Mouse (Mus musculus) layer of hippocampus, adult 8-10 months (tissue): ENCODE results near the gene Gbf1. TPM values are rescaled to one million over a fixed set of nuclear protein-coding genes. Genes with fewer than 3 reads are reported as not detected.

Experiments
- DNase-seq, 2 experiments: peaks; one replicate each; pipeline ENCODE4 v3.0.0; 2022; ENCODE audit warnings: low spot score in 2 of 2
- total RNA-seq, 4 experiments: library from RNA; stranded (reverse); gene quantifications; 2 replicates each; pipeline ENCODE4 v1.2.4; 2022

Gene Gbf1
- total RNA-seq, 4 experiments from 2014 or later, result 82.5 to 103 (median 87.7) TPM

- no peak for DNase-seq
Observed at GRCm38 (mm10) chr19:46314872-46315742, 162.8 kb downstream of the Gbf1 start.

GRCm38 (mm10) chr19:46315752-46316610, 163.7 kb downstream of the Gbf1 start:
- peak; percentile 18 to 32 for DNase-seq

DNA sequence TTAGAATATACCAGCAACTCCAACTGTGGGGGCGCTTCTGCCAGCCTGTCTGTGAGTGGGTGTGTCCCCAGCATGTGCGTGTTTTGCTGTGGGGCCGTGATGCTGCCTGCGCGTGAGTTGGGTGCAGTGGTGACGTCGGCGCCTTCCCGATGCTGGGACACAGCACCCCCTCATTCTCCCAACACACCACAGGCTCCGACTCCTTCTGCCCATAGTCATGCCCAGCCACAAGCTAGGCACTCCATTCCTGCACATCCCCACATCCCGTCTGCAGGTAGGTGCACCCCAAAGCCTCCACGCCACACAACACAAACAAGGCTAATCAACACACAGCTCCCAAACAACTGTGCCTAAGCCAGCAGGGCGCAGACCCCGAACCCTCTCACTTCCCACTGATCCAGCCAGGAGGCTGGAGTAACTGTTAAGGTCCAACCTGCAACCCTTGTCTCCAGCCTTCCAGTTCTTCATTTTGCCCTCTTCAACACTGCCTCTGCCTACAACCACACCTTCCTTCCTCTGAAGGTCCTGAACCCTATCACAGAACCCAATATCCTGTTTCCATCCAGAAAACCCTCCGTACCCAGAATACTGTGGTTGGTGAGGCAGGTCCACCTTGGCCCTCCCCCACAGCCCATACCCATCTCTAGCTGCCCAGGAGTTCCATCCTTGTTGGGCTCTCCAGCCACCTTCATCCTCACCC, 164.7 kb downstream of the Gbf1 start:
- DNase-seq, result peak; percentile 84 to 85

DNA sequence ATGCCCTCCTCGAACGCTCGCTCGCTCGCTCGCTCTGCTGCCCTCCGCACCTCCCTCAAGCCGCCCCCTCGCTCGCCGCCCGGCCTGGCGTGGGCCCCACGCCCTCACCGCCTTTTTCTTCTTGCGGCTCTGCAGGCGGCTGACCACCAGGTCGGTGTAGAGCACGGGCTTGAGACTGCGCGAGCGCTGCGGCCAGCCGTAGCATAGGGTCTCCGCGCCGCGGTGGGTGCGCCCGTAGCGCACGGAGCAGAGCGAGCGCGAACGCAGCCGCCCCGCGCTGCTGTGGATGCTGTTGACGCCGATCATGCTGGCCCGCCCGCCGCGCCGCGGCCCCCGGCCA, 165.2 kb downstream of the Gbf1 start:
- DNase-seq, result peak in 1 of 2 experiments; percentile 15

GRCm38 (mm10) chr19:46318031-46318471, 165.7 kb downstream of the Gbf1 start:
- peak; percentile 50 to 52 for DNase-seq

- peak; percentile 91 for DNase-seq
Observed at GRCm38 (mm10) chr19:46318586-46319378, 166.5 kb downstream of the Gbf1 start.

GRCm38 (mm10) chr19:46320076-46320785, 167.9 kb downstream of the Gbf1 start:
- DNase-seq, result peak in 1 of 2 experiments; percentile 16

DNA sequence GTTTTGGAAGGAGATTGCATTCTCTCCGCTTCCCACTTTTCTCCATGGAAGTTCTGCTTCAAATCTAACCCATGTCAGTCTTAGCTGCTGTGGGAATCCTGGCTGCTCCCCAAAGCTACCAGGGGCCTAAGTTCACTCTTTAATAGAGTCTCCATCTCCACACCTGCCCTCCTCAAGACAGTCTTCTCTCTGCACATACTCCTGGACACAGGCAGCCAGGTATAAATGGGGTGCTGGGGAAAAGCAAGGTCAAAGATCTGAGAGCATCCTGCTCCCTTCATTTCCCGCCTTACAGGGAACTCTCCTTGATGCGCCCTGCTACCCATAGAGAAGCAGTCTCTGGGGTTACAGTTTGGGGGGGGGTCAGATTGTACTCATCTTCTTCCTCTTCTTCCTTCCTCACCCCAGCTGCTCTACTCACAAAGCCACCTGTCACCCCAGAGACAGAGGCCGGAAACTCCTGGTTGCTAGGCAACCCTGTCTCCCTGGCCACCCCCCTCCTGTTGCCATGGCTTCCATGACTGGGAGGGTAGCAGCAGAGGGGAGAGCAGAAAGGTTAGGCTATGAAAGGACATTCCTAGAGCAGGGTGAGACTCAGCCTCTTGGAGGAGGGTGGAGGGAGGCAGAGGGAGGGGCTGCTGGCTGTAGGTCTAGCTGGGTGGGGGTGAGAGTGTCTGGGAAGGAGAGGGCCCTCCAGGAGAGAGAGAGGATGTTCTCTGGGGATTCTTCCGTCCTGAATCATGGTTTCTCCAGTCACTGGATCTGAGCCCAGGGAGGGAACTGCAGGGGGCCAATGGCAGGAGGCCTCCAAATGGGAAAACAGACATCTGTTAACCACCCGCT, 169.0 kb downstream of the Gbf1 start:
- peak in 1 of 2 experiments; percentile 54 for DNase-seq

DNA sequence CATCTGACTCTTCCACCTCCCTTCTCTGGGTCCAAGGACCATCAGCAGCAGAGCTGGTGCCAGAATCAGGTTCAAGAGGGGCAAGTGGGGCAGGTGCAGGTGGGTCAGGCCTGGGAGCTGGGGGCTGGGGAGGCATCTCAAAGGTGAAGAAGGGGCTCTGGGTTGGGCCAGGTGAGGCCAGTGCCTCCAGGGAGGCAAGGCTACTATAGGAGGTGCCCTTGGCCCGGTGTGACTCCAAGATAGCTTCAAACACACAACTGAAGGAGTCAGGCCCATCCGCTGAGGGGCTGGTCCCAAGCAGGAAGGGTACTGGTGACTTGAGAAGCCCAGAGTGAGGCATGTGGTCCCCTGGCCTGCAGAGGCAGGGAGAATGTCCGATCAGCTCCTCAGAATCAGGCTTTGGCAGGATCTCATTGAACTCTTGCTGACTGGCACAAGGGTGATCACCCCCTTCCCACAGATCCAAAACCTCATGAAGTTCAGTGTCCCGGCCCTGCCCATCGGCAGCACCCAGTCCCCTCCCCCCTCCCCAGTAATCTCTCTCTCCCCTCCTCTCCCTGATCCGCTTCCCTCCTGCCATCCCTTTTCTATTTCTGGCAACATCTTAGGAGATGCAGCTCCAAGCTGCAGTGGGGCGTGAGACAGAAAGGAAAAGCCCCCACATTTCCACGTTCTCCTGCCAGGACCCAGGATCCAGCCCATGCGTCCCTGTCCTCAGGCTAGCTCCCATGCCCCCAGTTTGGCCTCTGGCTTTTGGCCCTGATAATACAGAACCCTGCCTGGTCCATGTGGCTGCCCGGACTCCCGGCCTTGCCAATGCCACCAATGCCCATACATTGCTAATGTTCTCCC, 170.1 kb downstream of the Gbf1 start:
- no peak for DNase-seq

- no peak for DNase-seq
Observed at GRCm38 (mm10) chr19:46322996-46323572, 170.8 kb downstream of the Gbf1 start.

GRCm38 (mm10) chr19:46323716-46324115, 171.4 kb downstream of the Gbf1 start:
- no peak for DNase-seq

DNA sequence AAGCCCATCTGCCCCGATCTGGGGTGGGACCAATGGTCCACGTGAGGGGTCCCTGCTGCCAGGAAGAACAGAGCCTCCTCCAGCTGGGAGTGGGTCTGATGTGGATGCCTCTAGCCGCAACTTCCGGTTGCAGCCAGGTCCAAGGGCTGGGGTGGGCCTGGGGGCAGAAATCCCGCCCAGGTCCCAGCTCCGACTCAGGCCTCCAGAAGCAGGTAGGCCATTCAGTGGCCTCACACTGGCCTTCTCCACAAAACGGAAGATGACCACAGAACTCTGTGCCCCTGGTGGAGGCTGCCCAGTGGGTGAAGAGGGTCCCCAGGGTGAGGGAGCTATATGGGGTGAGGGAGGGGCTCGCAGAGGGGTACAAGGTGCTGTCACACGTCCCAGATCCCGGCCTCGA, 172.1 kb downstream of the Gbf1 start:
- no peak for DNase-seq

- DNase-seq, result no peak
Observed at GRCm38 (mm10) chr19:46324918-46325317, 172.6 kb downstream of the Gbf1 start.

DNA sequence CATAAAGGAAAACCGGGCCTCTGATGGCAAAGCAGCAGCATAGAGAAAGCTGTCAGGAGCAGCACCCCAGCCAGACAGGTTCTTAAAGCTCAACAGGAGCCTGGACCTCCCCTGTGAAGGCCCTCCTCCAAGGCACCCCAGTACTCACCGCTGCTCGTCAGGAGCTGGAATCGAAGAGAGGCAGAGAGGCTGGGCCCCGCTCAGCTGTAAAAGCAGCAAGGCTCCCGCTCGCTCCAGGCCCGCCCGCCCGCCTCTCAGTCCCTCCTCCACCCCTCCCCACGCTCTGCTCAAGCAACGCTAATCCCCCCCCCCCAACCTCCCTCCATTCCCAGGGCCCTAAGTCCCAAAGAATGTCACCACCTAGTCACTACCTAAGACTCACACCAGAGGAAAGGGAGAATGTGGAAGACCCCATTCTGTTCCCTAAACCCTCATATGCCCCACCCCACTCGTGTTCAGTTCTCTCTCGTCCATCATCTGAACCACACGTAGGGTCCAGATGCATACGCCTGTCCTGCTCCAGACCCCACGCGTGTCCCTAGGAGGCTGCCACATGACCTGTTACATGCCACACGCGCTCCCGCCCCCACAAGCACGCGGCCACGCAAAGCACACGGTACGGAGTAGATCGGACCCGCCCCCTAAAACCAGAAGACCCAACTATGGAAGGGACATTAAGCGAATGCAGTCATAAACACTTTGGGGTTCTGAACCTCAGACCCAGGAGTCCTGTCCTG, 173.9 kb downstream of the Gbf1 start:
- DNase-seq, result no peak

- peak in 1 of 2 experiments; percentile 70 for DNase-seq
Observed at GRCm38 (mm10) chr19:46326756-46327305, 174.5 kb downstream of the Gbf1 start, which contains the start of gene Psd. Psd (minus strand) TSS chr19:46327156.

DNA sequence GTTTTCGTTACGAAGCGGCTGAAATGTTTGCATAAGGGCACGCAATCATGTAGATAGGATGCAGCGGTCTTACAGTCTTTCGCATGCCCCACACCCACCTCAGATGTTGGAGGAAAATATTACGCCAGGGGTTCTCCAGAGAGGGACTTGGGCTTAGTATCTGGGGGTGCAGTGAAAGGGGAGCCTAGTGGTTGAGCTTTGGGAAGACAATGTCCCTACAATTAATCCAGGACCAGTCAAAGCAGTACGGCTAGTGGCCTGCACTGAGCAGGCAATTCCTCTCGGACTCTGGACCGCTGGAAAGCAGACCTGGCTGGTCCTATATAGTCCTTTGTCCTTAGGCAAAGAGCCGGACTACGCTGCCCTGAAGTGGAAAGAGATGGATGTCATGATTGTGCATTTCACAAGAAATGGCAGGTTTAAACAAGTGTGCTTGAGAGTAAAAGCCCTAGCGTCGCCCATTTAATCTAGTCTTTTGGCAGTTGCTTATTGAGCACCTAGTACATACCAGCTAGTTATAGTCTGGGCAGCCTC, 175.3 kb downstream of the Gbf1 start:
- DNase-seq, result no peak
